Mouse (Mus musculus): ENCODE measurements at regions not wholly inside any gene's neighbourhood (a gene's known extent, or its start where the extent isn't known, plus 50 kb on each side); places are given as distances from the start of the nearest gene placed in this dataset.

DNA sequence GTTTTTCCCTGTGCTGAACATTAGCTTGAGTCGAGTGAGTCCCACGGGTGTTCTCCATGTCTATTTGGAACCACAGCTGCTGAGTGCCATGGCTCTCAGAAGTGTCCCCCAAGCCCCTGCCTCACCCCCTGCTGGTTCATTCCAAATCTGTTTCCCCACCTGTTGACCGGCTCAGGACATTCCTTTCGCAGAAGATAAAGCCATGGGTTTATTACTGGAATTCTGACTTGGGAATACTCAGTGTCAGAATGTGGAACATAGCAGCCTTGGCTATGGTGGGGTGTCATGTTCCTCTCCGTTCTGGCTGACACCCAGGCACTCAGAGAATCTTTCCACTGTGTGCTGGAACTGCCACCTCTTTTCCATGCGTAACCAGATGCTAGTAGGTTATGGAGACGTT is 148.7 kb upstream of the Ankrd50 start:
- no peak overlapping the region for H3K27ac ChIP-seq (ENCODE audit: low read length)

DNA sequence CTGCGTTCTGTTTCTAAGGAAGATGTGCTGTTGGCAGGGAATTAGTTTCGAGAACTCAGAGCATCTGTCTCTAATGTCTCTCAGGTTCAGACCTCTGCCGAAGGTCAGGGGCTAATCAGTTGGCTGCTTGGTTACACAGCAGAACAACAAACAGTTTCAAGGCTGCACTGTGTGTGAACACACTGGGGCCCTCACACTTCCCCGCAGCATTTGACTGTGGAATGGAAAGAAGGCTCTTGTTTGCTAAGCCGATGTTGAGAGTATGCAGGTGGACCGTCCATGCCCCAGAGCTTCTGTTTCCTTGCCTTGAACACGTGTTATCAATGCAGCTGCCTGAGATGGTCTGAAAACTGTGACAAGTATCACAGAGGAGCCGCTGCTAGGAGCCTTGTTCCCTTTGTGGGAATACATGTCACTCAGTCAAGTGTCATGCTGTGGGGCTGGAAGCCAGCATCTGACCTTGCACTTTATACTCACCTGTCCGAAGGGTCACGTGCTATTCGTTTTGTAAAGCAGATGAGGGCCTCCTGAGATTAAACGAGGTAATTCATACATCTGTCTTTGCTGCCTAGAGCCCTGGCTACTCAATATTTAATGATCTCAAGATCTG is 141.0 kb upstream of the Ankrd50 start:
- Histone ChIP-seq H3K4me3 (replicated peaks; ENCODE audit: low read length) (no peak overlapping the region), H3K9me3 (replicated peaks; ENCODE audit: control insufficient read depth, low read length) (no peaks in the 10 kb centered on the region), H3K27me3 (ENCODE audit: control insufficient read depth, insufficient read depth, low read length) (no peaks in the 10 kb centered on the region), H3K27ac (ENCODE audit: low read length) (no peak overlapping the region), H3K9ac (ENCODE audit: low read length) (no peak overlapping the region), H3K36me3 (ENCODE audit: control insufficient read depth, insufficient read depth, low read length) (no peaks in the 10 kb centered on the region), H3K4me2 (ENCODE audit: low read depth, low read length) (no peak overlapping the region), H3K4me1 (ENCODE audit: control insufficient read depth, insufficient read depth, low read length) (no peaks in the 10 kb centered on the region)
- 44% methylated on average over 12 of the region's 12 CpGs for WGBS
- peak; percentile 72 for ATAC-seq (ENCODE audit: insufficient read depth, low FRiP score)

More for the DNA sequence above, 148.7 kb upstream of the Ankrd50 start:
- H3K36me3 ChIP-seq (ENCODE audit: control insufficient read depth, insufficient read depth, low read length): no peaks in the 10 kb centered on the region
- 0 out of 2 replicates have a peak, but pooled peaks cover 4% of the 10 kb centered on the region for H3K4me1 ChIP-seq (ENCODE audit: control insufficient read depth, insufficient read depth, low read length)
- H3K4me2 ChIP-seq (ENCODE audit: low read depth, low read length): no peak overlapping the region
- H3K9me3 ChIP-seq (replicated peaks; ENCODE audit: control insufficient read depth, low read length): no peaks in the 10 kb centered on the region
- 68% methylated on average over 7 of the region's 7 CpGs for whole genome bisulfite sequencing
- H3K27me3 ChIP-seq (ENCODE audit: control insufficient read depth, insufficient read depth, low read length): no peaks in the 10 kb centered on the region
- H3K9ac ChIP-seq (ENCODE audit: low read length): no peak overlapping the region
- ATAC-seq (ENCODE audit: insufficient read depth, low FRiP score): no peak
- no peak overlapping the region for H3K4me3 ChIP-seq (replicated peaks; ENCODE audit: low read length)

DNA sequence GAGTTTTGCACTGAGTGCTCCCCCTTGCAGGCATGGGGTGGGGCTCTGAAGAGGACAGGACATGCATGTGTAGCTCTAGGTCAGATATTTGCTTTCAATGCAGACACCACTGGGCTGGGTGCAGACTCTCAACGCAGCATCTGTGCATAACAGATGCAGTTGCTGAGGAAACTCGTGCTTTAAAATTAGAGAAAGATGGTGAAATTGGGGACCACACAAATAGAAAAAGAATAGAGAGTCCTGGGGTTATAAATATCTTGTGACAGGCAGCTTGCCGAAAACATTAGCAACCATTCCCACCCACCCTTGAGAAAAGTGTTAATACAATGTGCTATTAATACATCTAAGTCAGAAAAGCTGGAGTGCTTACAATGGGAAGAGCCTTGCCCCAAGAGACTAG is 133.3 kb upstream of the Ankrd50 start:
- H3K27me3 ChIP-seq (ENCODE audit: control insufficient read depth, insufficient read depth, low read length): no peaks in the 10 kb centered on the region
- WGBS: 37% methylated on average over 3 of the region's 3 CpGs
- peaks cover 6% of the 10 kb centered on the region; the same call in 1 of the 2 replicates for H3K4me1 ChIP-seq (ENCODE audit: control insufficient read depth, insufficient read depth, low read length)
- H3K9me3 ChIP-seq (replicated peaks; ENCODE audit: control insufficient read depth, low read length): no peaks in the 10 kb centered on the region
- no peak overlapping the region for H3K27ac ChIP-seq (ENCODE audit: low read length)
- no peak overlapping the region for H3K4me3 ChIP-seq (replicated peaks; ENCODE audit: low read length)
- H3K36me3 ChIP-seq (ENCODE audit: control insufficient read depth, insufficient read depth, low read length): no peaks in the 10 kb centered on the region
- ATAC-seq (ENCODE audit: insufficient read depth, low FRiP score): no peak
- H3K9ac ChIP-seq (ENCODE audit: low read length): no peak overlapping the region
- H3K4me2 ChIP-seq (ENCODE audit: low read depth, low read length): no peak overlapping the region

DNA sequence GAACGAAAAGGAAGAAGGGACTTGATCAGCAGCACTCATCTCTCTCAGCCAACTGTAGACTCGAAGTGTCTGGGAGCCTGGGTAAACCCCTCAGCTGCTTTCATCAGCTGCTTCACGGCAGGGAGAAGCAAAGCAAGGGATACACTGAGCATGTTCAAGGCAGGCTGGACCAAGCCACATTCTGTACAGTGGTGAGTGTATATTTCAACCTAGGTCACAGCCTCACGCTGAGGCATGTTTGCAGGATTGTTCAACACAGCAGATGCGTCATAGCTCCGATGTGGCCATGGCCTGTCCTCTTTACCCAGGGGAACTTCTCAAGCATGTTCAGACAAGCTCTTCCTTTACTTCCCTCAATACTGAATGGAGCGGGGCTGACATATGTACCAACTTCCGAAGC is 132.6 kb upstream of the Ankrd50 start:
- WGBS: 68% methylated on average over 8 of the region's 8 CpGs
- no peaks in the 10 kb centered on the region for H3K36me3 ChIP-seq (ENCODE audit: control insufficient read depth, insufficient read depth, low read length)
- no peak overlapping the region for H3K9ac ChIP-seq (ENCODE audit: low read length)
- peak overlapping the region; percentile 18; the same call in 1 of the 2 replicates for H3K27ac ChIP-seq (ENCODE audit: low read length)
- no peak overlapping the region for H3K4me3 ChIP-seq (replicated peaks; ENCODE audit: low read length)
- H3K27me3 ChIP-seq (ENCODE audit: control insufficient read depth, insufficient read depth, low read length): no peaks in the 10 kb centered on the region
- no peaks in the 10 kb centered on the region for H3K9me3 ChIP-seq (replicated peaks; ENCODE audit: control insufficient read depth, low read length)
- ATAC-seq (ENCODE audit: insufficient read depth, low FRiP score): peak; percentile 40; the same call in 1 of the 2 replicates
- no peak overlapping the region for H3K4me2 ChIP-seq (ENCODE audit: low read depth, low read length)
- H3K4me1 ChIP-seq (ENCODE audit: control insufficient read depth, insufficient read depth, low read length): peaks cover 6% of the 10 kb centered on the region; the same call in 1 of the 2 replicates

DNA sequence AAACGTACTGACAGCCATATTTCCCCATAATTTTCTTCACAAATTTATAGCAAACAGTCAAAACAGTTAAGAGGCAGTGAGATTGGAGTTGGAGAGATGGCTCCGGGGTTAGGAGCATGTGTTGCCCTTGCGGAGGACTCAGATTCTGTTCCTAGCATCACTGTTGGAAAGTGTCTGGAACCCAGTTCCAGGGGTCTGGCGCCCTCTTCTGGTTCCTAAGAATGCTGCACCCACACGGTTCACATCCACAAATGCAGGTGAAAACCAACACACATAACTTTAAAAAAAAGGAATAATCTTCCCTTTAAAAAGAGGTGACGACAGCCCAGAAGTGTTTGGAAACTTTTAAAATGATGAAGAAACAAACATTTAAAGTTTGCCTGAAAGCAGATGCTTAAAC is 129.1 kb upstream of the Ankrd50 start:
- WGBS: 77% methylated on average over 6 of the region's 6 CpGs
- H3K27me3 ChIP-seq (ENCODE audit: control insufficient read depth, insufficient read depth, low read length): no peaks in the 10 kb centered on the region
- peaks cover 6% of the 10 kb centered on the region; the same call in 1 of the 2 replicates for H3K4me1 ChIP-seq (ENCODE audit: control insufficient read depth, insufficient read depth, low read length)
- H3K9ac ChIP-seq (ENCODE audit: low read length): no peak overlapping the region
- no peak for ATAC-seq (ENCODE audit: insufficient read depth, low FRiP score)
- no peak overlapping the region for H3K4me2 ChIP-seq (ENCODE audit: low read depth, low read length)
- H3K9me3 ChIP-seq (replicated peaks; ENCODE audit: control insufficient read depth, low read length): no peaks in the 10 kb centered on the region
- no peaks in the 10 kb centered on the region for H3K36me3 ChIP-seq (ENCODE audit: control insufficient read depth, insufficient read depth, low read length)
- no peak overlapping the region for H3K4me3 ChIP-seq (replicated peaks; ENCODE audit: low read length)
- no peak overlapping the region for H3K27ac ChIP-seq (ENCODE audit: low read length)

DNA sequence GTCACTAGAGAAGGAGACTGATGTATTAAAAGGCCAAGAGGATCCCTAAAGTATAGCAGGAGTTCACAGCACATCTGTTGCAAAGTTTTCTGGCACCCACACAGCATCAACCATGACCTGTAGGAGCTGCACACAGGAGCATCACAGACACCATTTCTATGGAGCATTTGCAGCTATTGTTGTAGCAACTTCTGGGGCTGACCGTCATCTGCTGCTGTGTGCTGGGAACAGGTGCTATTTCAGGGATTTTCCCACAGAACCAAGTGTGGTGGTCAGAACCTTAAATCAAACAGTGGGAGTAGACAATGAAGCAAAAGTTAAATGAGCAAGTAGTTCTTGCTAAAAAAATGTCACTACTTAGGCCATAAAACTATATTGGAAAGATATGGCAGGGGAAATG is 106.9 kb upstream of the Ankrd50 start:
- ATAC-seq (ENCODE audit: insufficient read depth, low FRiP score): no peak
- Histone ChIP-seq H3K27me3 (ENCODE audit: control insufficient read depth, insufficient read depth, low read length) (no peaks in the 10 kb centered on the region), H3K9ac (ENCODE audit: low read length) (no peak overlapping the region), H3K36me3 (ENCODE audit: control insufficient read depth, insufficient read depth, low read length) (no peaks in the 10 kb centered on the region), H3K4me3 (replicated peaks; ENCODE audit: low read length) (no peak overlapping the region), H3K4me1 (ENCODE audit: control insufficient read depth, insufficient read depth, low read length) (no peaks in the 10 kb centered on the region), H3K27ac (ENCODE audit: low read length) (no peak overlapping the region), H3K9me3 (replicated peaks; ENCODE audit: control insufficient read depth, low read length) (no peaks in the 10 kb centered on the region), H3K4me2 (ENCODE audit: low read depth, low read length) (no peak overlapping the region)
- 83% methylated on average over 1 of the region's 1 CpGs for WGBS

DNA sequence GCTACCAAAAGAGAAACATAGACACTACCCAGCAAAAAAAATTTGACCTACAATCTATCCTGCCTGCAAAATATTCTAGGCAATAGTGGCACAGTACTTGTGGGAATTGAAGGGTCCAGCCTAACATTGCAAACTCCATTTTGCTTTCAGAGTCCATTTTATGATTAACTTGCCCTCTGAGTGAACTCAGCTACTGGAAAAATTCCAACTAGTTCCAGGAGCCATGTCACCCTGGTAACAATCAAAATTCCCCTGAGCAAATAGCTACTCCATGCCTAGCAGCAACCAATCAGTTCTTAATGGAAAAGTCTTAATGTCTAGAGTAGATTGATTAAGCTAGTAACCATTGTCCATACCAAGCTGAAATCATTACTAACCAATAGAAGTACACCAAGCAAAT is 104.3 kb upstream of the Ankrd50 start:
- H3K27ac ChIP-seq (ENCODE audit: low read length): no peak overlapping the region
- H3K27me3 ChIP-seq (ENCODE audit: control insufficient read depth, insufficient read depth, low read length): no peaks in the 10 kb centered on the region
- H3K9ac ChIP-seq (ENCODE audit: low read length): no peak overlapping the region
- H3K9me3 ChIP-seq (replicated peaks; ENCODE audit: control insufficient read depth, low read length): no peaks in the 10 kb centered on the region
- no peak overlapping the region for H3K4me3 ChIP-seq (replicated peaks; ENCODE audit: low read length)
- peaks cover 4% of the 10 kb centered on the region; the same call in 1 of the 2 replicates for H3K4me1 ChIP-seq (ENCODE audit: control insufficient read depth, insufficient read depth, low read length)
- H3K36me3 ChIP-seq (ENCODE audit: control insufficient read depth, insufficient read depth, low read length): no peaks in the 10 kb centered on the region
- ATAC-seq (ENCODE audit: insufficient read depth, low FRiP score): no peak
- H3K4me2 ChIP-seq (ENCODE audit: low read depth, low read length): no peak overlapping the region

DNA sequence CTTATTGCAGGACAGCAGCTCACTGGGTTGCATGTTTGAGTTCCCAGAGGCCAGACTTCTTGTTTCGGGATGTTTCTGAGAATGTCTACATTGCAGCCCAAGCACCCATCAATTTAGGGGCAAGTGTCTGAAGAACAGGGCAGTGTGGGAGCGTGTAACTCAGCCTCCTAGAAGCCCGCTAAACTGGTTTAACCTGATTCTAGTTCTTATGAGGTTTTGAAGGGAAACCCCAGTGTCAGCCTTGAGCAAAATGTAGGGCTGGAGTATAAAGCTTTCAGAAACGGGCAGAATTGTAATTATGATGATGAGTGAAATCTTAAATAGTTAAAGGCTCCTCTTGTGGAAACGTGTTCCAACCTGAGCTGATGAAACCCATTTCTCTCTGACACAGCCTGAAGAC is 100.9 kb upstream of the Ankrd50 start:
- H3K27ac ChIP-seq (ENCODE audit: low read length): no peak overlapping the region
- H3K27me3 ChIP-seq (ENCODE audit: control insufficient read depth, insufficient read depth, low read length): no peaks in the 10 kb centered on the region
- no peak overlapping the region for H3K9ac ChIP-seq (ENCODE audit: low read length)
- peaks cover 4% of the 10 kb centered on the region; the same call in 1 of the 2 replicates for H3K4me1 ChIP-seq (ENCODE audit: control insufficient read depth, insufficient read depth, low read length)
- no peaks in the 10 kb centered on the region for H3K36me3 ChIP-seq (ENCODE audit: control insufficient read depth, insufficient read depth, low read length)
- WGBS: 61% methylated on average over 5 of the region's 5 CpGs
- no peak overlapping the region for H3K4me3 ChIP-seq (replicated peaks; ENCODE audit: low read length)
- no peak overlapping the region for H3K4me2 ChIP-seq (ENCODE audit: low read depth, low read length)
- H3K9me3 ChIP-seq (replicated peaks; ENCODE audit: control insufficient read depth, low read length): no peaks in the 10 kb centered on the region
- ATAC-seq (ENCODE audit: insufficient read depth, low FRiP score): no peak

DNA sequence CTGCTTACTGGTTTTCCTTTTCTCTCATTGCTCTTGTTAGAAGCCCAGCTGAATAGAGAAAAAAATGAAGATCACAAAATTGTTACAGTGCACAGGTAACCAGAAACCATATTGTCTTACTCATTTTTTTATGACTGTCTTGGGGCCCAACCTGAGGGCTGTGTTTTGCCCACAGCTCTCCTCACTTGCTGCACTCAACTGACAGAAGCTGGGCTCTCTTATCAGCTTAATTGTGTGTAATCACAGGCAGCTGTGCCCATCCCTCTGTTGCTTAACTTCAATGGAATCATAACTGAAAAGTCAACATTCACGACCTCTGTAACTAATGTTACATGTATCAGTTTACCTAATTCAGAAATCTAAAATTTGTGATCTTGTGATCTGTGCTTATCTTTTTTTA is 95.1 kb upstream of the Ankrd50 start:
- Histone ChIP-seq H3K27ac (ENCODE audit: low read length) (no peak overlapping the region), H3K4me1 (ENCODE audit: control insufficient read depth, insufficient read depth, low read length) (no peaks in the 10 kb centered on the region), H3K27me3 (ENCODE audit: control insufficient read depth, insufficient read depth, low read length) (no peaks in the 10 kb centered on the region), H3K9ac (ENCODE audit: low read length) (no peak overlapping the region), H3K4me3 (replicated peaks; ENCODE audit: low read length) (no peak overlapping the region), H3K36me3 (ENCODE audit: control insufficient read depth, insufficient read depth, low read length) (no peaks in the 10 kb centered on the region), H3K9me3 (replicated peaks; ENCODE audit: control insufficient read depth, low read length) (no peaks in the 10 kb centered on the region), H3K4me2 (ENCODE audit: low read depth, low read length) (no peak overlapping the region)
- no peak for ATAC-seq (ENCODE audit: insufficient read depth, low FRiP score)
- WGBS: 63% methylated on average over 1 of the region's 1 CpGs
